ENCODE assay signal across 8 mouse cellular contexts in the genomic region with DNA sequence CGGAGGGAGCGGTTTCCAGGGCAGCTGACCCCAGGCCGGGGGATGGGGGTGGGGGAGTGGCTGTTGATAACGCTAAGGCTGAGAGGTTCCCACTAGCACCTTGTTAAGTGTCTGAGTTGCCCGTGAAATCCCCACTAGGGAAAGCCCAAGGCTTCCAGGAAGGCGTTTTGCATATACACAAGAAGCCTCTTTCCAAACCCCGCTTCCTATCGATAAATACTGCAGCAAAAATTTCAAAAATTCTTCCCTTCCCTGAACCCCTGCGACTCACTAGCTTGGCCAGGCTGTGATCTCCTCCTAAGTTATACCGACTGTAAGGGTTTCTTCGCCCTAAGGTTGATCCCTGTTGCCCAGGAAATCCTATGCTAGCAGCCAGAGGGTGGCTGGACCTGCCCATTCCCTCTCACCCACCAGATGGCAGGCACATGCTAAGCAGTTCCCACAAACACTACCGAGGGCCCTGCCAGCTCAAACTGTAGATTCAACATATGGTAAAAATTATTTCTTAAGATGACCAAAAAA. TPM values are rescaled to one million over a fixed set of nuclear protein-coding genes. Genes with fewer than 3 reads are reported as not detected.
DNase-seq lines count a peak whose midpoint lies in the region; ATAC-seq and TF ChIP-seq lines count a peak whose summit lies in the region.

No protein-coding gene starts in this region.

- no peaks in the 10 kb centered on the region for H3K36me3 ChIP-seq in heart, embryonic 10.5 days
- no peaks in the 10 kb centered on the region for H3K36me3 ChIP-seq in liver, embryonic 11.5 days (ENCODE audit: control insufficient read depth, insufficient read depth, low read length)
- no peaks in the 10 kb centered on the region for H3K36me3 ChIP-seq in midbrain, postnatal 0 days (ENCODE audit: insufficient read depth, low read length)
- H3K36me3 ChIP-seq in testis, adult 2 months (ENCODE audit: control insufficient read depth, insufficient read depth, low read length), result no peaks in the 10 kb centered on the region

- H3K9ac ChIP-seq in liver, embryonic 11.5 days (ENCODE audit: low read depth, low read length), result 0 out of 2 replicates have a peak overlapping the region, but pooled peaks have one; percentile 27
- H3K9ac ChIP-seq in midbrain, postnatal 0 days (replicated peaks; ENCODE audit: low read length, poor library complexity, severe bottlenecking), result peak overlapping the region; percentile 42

- H3K4me2 ChIP-seq in liver, embryonic 11.5 days, result peak overlapping the region; percentile 58
- H3K4me2 ChIP-seq in midbrain, postnatal 0 days (ENCODE audit: low read depth, low read length, poor library complexity, severe bottlenecking), result peak overlapping the region; percentile 51

- peak; percentile 58 for DNase-seq in layer of hippocampus, adult 11-12 months (ENCODE audit: low spot score)
- no peak for DNase-seq in layer of hippocampus, adult 9-10 months (ENCODE audit: low spot score)
- DNase-seq in embryo, embryonic 10.5 days (ENCODE audit: low spot score), result peak; percentile 80
- DNase-seq in heart, embryonic 10.5 days (ENCODE audit: low spot score), result peak; percentile 86
- DNase-seq in kidney, adult 9 months, result peak; percentile 78
- no peak for DNase-seq in liver, embryonic 11.5 days (ENCODE audit: low spot score)
- DNase-seq in midbrain, postnatal 0 days (ENCODE audit: low spot score), result peak; percentile 83

- 11% methylated on average over 12 of the region's 12 CpGs for WGBS in heart, embryonic 10.5 days
- 11% methylated on average over 12 of the region's 12 CpGs for WGBS in liver, embryonic 11.5 days
- WGBS in midbrain, postnatal 0 days, result 19% methylated on average over 12 of the region's 12 CpGs

- peak overlapping the region; percentile 82 for H3K27ac ChIP-seq in heart, embryonic 10.5 days
- H3K27ac ChIP-seq in liver, embryonic 11.5 days (ENCODE audit: low read depth, low read length), result no peak overlapping the region
- peak overlapping the region; percentile 72 for H3K27ac ChIP-seq in midbrain, postnatal 0 days (ENCODE audit: low read depth, low read length)
- H3K27ac ChIP-seq in testis, adult 2 months (ENCODE audit: control insufficient read depth, insufficient read depth, low read depth, low read length), result no peak overlapping the region

- no peaks in the 10 kb centered on the region for H3K9me3 ChIP-seq in heart, embryonic 10.5 days
- no peaks in the 10 kb centered on the region for H3K9me3 ChIP-seq in liver, embryonic 11.5 days (ENCODE audit: control insufficient read depth, low read length)
- no peaks in the 10 kb centered on the region for H3K9me3 ChIP-seq in midbrain, postnatal 0 days (ENCODE audit: low read length)

- ATAC-seq in liver, embryonic 11.5 days (replicated peaks; ENCODE audit: low FRiP score), result peak; percentile 73
- ATAC-seq in midbrain, postnatal 0 days (ENCODE audit: low FRiP score), result peak; percentile 85

- no peaks in the 10 kb centered on the region for H3K27me3 ChIP-seq in heart, embryonic 10.5 days (ENCODE audit: insufficient read depth, poor library complexity, severe bottlenecking)
- H3K27me3 ChIP-seq in liver, embryonic 11.5 days (replicated peaks; ENCODE audit: control insufficient read depth, insufficient read depth, low read length), result no peaks in the 10 kb centered on the region
- H3K27me3 ChIP-seq in midbrain, postnatal 0 days (ENCODE audit: insufficient read depth, low read length), result no peaks in the 10 kb centered on the region
- no peaks in the 10 kb centered on the region for H3K27me3 ChIP-seq in testis, adult 2 months (ENCODE audit: control insufficient read depth, insufficient read depth, low read length)

- peaks cover 15% of the 10 kb centered on the region for H3K4me1 ChIP-seq in heart, embryonic 10.5 days
- peaks cover 9% of the 10 kb centered on the region for H3K4me1 ChIP-seq in liver, embryonic 11.5 days (replicated peaks; ENCODE audit: control insufficient read depth, insufficient read depth, low read length)
- peaks cover 5% of the 10 kb centered on the region for H3K4me1 ChIP-seq in midbrain, postnatal 0 days (ENCODE audit: insufficient read depth, low read length)
- peaks cover 7% of the 10 kb centered on the region for H3K4me1 ChIP-seq in testis, adult 2 months (ENCODE audit: control insufficient read depth, insufficient read depth, low read length)

- no peak for TF ChIP-seq POLR2A in testis, adult 2 months (IDR thresholded peaks at IDR 0.05; ENCODE audit: control insufficient read depth, low read depth, low read length)

- H3K4me3 ChIP-seq in heart, embryonic 10.5 days, result peak overlapping the region; percentile 48
- H3K4me3 ChIP-seq in liver, embryonic 11.5 days (ENCODE audit: low read depth, low read length), result peak overlapping the region; percentile 21; the same call in 1 of the 2 replicates
- H3K4me3 ChIP-seq in midbrain, postnatal 0 days (ENCODE audit: low read depth, low read length), result peak overlapping the region; percentile 17
- H3K4me3 ChIP-seq in testis, adult 2 months (ENCODE audit: control insufficient read depth, low read depth, low read length), result no peak overlapping the region

- peak; percentile 65 for TF ChIP-seq CTCF in midbrain, postnatal 0 days (IDR thresholded peaks at IDR 0.05)
- peak; percentile 40; the same call in 1 of the 2 replicates for TF ChIP-seq CTCF in testis, adult 2 months (IDR thresholded peaks at IDR 0.05; ENCODE audit: control insufficient read depth, insufficient read depth, insufficient replicate concordance, low read depth, low read length)

RNA-seq across cellular contexts. Expression of a gene that starts 43.6 kb away (rescaled TPM):
- 2,804 and 3,368 TPM in 2 replicates for polyA plus RNA-seq in heart, embryonic 10.5 days (2016; fragmentation: Nextera tagmentation; extraction: Ambion mirVana)
- 3,603 and 3,888 TPM in 2 replicates for polyA plus RNA-seq in liver, embryonic 11.5 days (2014; fragmentation: Nextera tagmentation; extraction: Ambion mirVana)
- 3,665 and 4,346 TPM in 2 replicates for total RNA-seq in midbrain, postnatal 0 days (2014; rRNA removed)
- polyA plus RNA-seq in midbrain, postnatal 0 days (2015; fragmentation: Nextera tagmentation; extraction: Ambion mirVana), result 2,467 and 2,499 TPM in 2 replicates
- polyA plus RNA-seq in testis, adult 2 months (2012; rRNA removed), result 307 and 321 TPM in 2 replicates

Comparison
In these comparisons a context has a peak if more than half of its experiments do, and no peak if none do; other contexts are left out.
1. DNase-seq: peak in layer of hippocampus, adult 11-12 months (single experiment), embryo, embryonic 10.5 days (single experiment), heart, embryonic 10.5 days (single experiment), kidney, adult 9 months (single experiment) and midbrain, postnatal 0 days (single experiment); none in layer of hippocampus, adult 9-10 months (single experiment) and liver, embryonic 11.5 days (single experiment).
2. H3K27ac ChIP-seq: peak in heart, embryonic 10.5 days (single experiment) and midbrain, postnatal 0 days (single experiment); none in liver, embryonic 11.5 days (single experiment) and testis, adult 2 months (single experiment).